Mouse (Mus musculus) urinary bladder, adult 18-20 months (tissue): Measurements from ENCODE around the gene Mogs.
A peak's percentile ranks its signal among the peaks of the same experiment; 100 is the strongest.

Experiments used
- DNase-seq, 2 experiments: peaks; one replicate each; pipeline ENCODE4 v3.0.0; 2022; ENCODE audit warnings: low spot score in 2 of 2, mixed read lengths in 2 of 2

The Mogs gene

GRCm38 (mm10) chr6:83121863-83122710 is 6.8 kb downstream of the Mogs start:
- no peak for DNase-seq

DNA sequence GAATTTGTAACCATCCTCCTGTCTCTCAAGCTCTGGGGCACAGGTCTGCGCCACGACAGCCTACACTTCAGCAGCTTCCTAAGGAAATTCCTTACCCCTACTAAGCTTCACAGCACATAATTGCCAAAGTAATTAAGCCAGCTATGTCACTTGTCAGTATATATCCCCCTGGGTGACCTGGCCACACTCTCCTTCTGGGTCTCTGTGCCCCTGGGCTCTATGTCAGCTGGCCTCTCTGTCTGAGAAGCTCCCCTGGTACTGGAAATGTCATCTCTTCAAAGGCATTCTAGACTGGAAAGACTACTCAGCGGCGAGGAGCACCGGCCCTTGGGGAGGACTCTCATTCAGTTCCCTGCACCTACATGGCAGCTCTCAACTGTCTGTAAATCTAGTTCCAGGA is 7.7 kb downstream of the Mogs start:
- DNase-seq: no peak

GRCm38 (mm10) chr6:83124851-83125312 is 9.6 kb downstream of the Mogs start:
- DNase-seq: peak; percentile 88 to 89

DNA sequence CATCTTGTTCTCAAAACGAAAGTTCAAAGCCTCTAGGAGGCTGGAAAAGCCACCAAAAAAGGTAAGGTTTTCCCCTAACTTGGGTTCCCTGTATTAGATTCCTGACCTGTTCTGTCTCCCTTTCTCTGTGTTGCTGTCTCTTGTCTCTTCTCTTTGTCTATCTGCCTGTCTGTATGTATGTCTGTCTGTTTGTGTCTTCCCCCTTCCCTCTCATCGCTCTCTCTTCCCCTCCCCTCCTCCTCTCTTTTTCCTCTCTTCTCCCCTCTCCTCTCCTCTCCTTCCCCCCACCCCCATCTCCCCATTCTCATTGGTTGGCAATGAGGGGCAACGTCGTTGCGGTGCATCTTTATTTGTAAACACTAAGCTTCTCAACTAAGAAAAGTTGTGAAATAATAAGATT is 10.0 kb downstream of the Mogs start, which contains the start of gene Ino80b:
Ino80b (minus strand) TSS at position 101 of the 400 bp plus-strand sequence.
- no peak for DNase-seq

- no peak for DNase-seq
Measured at GRCm38 (mm10) chr6:83127419-83127818, 12.1 kb downstream of the Mogs start.

DNA sequence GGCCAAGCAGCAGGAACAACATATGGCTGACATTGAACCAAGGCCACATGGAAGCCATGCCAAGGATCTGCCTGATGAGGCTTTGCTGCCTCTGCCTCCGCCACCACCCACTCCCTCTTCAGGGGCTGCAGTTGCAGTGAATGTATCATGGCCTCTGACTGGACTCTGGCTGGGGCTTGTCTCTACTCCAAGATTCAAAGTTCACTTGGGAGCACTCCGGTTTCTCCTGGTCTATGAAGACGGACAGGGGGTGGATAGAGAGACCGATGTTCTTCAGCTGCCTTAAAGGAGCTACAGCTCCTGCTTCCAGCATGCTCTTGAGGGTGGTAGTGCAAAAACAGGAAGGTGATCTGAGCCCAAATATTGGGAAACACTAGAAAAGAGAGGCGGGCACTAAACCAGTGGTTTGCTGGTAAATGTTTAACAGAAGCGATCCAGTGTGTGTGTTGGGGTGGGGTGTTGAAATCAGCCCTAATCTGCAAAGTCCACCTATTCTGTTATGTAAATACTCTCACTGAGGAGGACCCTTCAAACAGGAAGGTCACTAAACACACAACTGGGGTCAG is 16.3 kb downstream of the Mogs start:
- DNase-seq: no peak

- no peak for DNase-seq
Measured at GRCm38 (mm10) chr6:83132176-83132919, 17.1 kb downstream of the Mogs start.

GRCm38 (mm10) chr6:83134226-83134625 is 18.9 kb downstream of the Mogs start:
- no peak for DNase-seq

- DNase-seq: no peak
Measured at GRCm38 (mm10) chr6:83134951-83135513, 19.7 kb downstream of the Mogs start, which contains the start of gene Rtkn. Gene Rtkn (plus strand): TSS chr6:83135463.

- DNase-seq: peak in 1 of 2 experiments; percentile 36
Measured at GRCm38 (mm10) chr6:83135571-83136161, 20.4 kb downstream of the Mogs start.

DNA sequence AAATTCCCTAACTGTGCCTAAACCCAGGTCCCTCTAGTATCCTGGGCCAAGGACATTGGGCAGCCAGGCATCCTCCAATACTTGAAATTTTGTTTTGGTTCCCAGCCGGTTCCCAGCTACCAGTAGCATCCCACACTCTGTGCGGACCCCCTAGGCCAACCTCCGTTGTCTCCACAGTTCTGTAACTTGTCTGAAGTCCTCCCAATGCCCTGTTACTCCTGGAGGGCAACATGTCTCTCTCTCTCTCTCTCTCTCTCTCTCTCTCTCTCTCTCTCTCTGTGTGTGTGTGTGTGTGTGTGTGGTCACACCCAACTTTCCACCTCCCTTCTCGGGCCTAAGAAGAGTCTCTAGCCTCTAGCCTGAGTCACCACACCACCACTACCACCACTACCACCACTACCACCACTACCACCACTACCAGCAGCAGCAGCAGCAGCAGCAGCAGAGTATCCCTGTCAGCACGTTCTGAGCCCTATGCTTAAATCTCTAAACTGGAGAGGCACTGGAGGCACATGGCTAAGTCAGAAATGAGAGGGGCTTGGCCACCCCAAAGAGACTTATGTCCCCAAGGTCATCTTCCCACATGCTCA is 21.1 kb downstream of the Mogs start:
- no peak for DNase-seq

GRCm38 (mm10) chr6:83136881-83137575 is 21.7 kb downstream of the Mogs start:
- peak in 1 of 2 experiments; percentile 49 for DNase-seq

GRCm38 (mm10) chr6:83137576-83137950 is 22.3 kb downstream of the Mogs start:
- peak in 1 of 2 experiments; percentile 77 for DNase-seq

DNA sequence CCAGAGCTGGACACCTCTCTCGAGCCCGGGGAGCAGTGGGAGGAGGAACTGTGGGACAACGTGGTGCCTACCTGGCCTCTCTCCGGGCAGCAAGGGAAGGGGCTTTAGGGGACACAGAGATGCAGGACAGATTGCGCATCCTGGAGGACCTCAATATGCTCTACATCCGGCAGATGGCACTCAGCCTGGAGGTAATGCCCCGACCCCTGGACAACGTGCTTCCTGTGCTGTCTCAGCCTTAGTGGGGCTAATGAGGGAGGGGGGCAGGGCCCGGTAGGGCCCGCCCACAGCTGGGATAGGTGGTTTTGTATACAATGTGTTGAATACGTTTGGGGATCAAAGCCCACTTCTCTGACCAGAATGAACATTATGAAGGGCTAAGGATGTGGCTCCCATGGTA is 22.8 kb downstream of the Mogs start:
- no peak for DNase-seq

GRCm38 (mm10) chr6:83140044-83140443 is 24.7 kb downstream of the Mogs start:
- DNase-seq: no peak

DNA sequence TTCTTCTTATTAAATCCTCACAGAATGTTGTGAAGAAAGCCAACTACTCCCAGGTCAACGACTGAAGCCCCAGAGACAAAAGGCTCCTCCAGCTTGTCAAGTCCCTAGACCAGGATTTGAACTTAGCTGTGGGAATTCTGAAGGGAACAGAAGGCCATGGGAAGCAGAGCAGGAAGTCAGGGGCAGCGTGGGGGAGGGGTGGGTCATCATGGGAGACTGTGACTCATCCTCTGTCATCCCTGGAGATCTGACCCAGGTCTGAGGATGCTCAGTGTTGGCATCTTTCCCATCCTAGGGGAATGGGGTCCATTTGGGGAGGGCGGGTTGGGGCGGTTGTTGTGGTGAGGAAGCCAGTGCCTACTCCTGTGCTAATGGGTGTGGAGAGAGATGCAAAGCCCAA is 26.3 kb downstream of the Mogs start:
- DNase-seq: no peak

- DNase-seq: no peak
Measured at GRCm38 (mm10) chr6:83142211-83142731, 27.0 kb downstream of the Mogs start.

GRCm38 (mm10) chr6:83142886-83143285 is 27.6 kb downstream of the Mogs start:
- DNase-seq: peak in 1 of 2 experiments; percentile 43

DNA sequence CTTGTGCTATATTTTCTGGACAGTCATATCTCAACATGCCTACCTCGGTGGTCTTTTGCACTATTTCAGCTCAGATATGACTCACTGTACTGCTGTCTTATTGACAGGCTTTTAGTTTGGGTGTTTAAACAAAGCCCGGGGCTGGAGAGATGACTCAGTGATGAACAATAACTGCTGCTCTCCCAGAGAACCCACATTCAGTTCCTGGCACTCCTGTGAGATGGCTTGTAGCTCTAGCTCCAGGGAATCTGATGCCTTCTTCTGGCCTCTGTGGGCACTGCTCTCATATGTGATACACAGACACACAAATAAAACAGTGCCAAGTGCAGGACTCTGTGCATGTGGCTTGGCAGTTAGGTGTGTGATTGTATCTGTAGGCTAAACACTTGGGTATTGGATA is 29.9 kb downstream of the Mogs start:
- DNase-seq: no peak

GRCm38 (mm10) chr6:83145805-83146204 is 30.5 kb downstream of the Mogs start:
- no peak for DNase-seq
